Mouse (Mus musculus) heart, adult 2 months (tissue): ENCODE measurements at regions not wholly inside any gene's neighbourhood (a gene's known extent, or its start where the extent isn't known, plus 50 kb on each side); places are given as distances from the start of the nearest gene placed in this dataset.
A peak's percentile ranks its signal among the peaks of the same experiment; 100 is the strongest.

Source experiments
- DNase-seq, 2 experiments: peaks; one replicate each; pipeline ENCODE4 v3.0.0; 2021
- H3K27ac ChIP-seq: fragments of 200-600 bp; 2 replicates; pipeline ENCODE4 v1.8.1; 2022
- H3K27me3 ChIP-seq: fragments of 200-500 bp; 2 replicates; pipeline ENCODE4 v1.6.1; 2012; ENCODE audit warnings: mild to moderate bottlenecking, low read length, inconsistent platforms, mixed read lengths; ENCODE audit not compliant: control insufficient read depth, insufficient read depth
- H3K36me3 ChIP-seq: fragments of 200-500 bp; 2 replicates; pipeline ENCODE4 v1.6.1; 2012; ENCODE audit warnings: low read length, inconsistent platforms; ENCODE audit not compliant: control insufficient read depth, insufficient read depth
- H3K4me1 ChIP-seq: fragments of 200-500 bp; 2 replicates; pipeline ENCODE4 v1.6.1; 2011; ENCODE audit warnings: low read length; ENCODE audit not compliant: control insufficient read depth, insufficient read depth
- H3K4me3 ChIP-seq: fragments of 200-600 bp; 2 replicates; pipeline ENCODE4 v1.8.1; 2022
- H3K79me2 ChIP-seq: fragments of 200-500 bp; replicated peaks from 2 replicates; pipeline ENCODE4 v1.6.1; 2012; ENCODE audit warnings: mild to moderate bottlenecking, inconsistent platforms, low read length, moderate library complexity, mixed read lengths; ENCODE audit not compliant: control insufficient read depth, insufficient read depth
- H3K9ac ChIP-seq: fragments of 200-500 bp; 2 replicates; pipeline ENCODE4 v1.6.1; 2012; ENCODE audit warnings: low read depth, mild to moderate bottlenecking, control low read depth, inconsistent platforms, low read length, mixed read lengths
- CTCF ChIP-seq: fragments of 200-600 bp; IDR thresholded peaks from 2 replicates; pipeline ENCODE4 v1.8.1; 2022; ENCODE audit warnings: antibody characterized with exemption, mild to moderate bottlenecking, moderate library complexity
- EP300 ChIP-seq: fragments of 200-500 bp; IDR thresholded peaks from 2 replicates; pipeline ENCODE4 v1.6.1; 2011; ENCODE audit warnings: low read depth, low read length, control low read depth; ENCODE audit not compliant: insufficient read depth
- POLR2A ChIP-seq: fragments of 200-500 bp; IDR thresholded peaks from 2 replicates; pipeline ENCODE4 v1.6.1; 2011; ENCODE audit warnings: mild to moderate bottlenecking, low read depth, low read length, control low read depth; ENCODE audit not compliant: insufficient read depth
- WGBS: fragments of 180-500 bp; shearing (Covaris S2); methylation state at CpG from one replicate; pipeline ENCODE4 v1.1.7; 2018; 5-methylcytosine and 5-hydroxymethylcytosine counted together
- intact Hi-C: fragments of 180-260 bp; cut with DNase I; formaldehyde crosslinking; loops from one replicate; pipeline ENCODE4 v1.15.1; 2025

DNA sequence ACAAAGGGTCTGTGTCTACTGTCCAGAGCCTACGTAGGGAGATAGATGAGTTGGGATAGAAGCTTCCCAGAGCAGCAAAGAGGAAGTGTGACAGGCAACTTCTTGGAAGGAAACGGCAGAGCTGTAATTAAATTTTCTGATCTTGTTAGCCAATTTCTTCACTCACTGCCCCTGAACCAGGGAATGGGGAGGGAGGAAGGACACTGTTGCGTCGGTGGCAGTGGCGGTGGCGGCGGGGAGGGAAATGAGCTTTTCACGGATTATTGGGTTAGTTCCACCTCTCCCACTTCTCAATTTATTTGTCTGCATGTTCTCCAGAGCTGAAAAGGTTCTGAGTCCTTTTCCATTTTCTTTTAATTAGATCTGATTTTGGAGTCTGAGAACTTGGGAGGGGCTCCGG is 298.4 kb upstream of the 9630041A04Rik start:
- no peak overlapping the region for H3K9ac ChIP-seq
- DNase-seq, result no peak
- H3K4me1 ChIP-seq, result no peaks in the 10 kb centered on the region
- intact Hi-C loops, result no loop called here
- H3K36me3 ChIP-seq, result no peaks in the 10 kb centered on the region
- H3K79me2 ChIP-seq, result no peaks in the 10 kb centered on the region
- H3K27me3 ChIP-seq, result no peaks in the 10 kb centered on the region
- TF ChIP-seq EP300 (no peak), CTCF (no peak), POLR2A (no peak)
- WGBS, result 71% methylated on average over 9 of the region's 9 CpGs
- H3K4me3 ChIP-seq, result no peak overlapping the region
- H3K27ac ChIP-seq, result no peak overlapping the region

- no peak overlapping the region for H3K27ac ChIP-seq
- WGBS, result 80% methylated on average over 11 of the region's 11 CpGs
- no peak for TF ChIP-seq CTCF
- no peak for DNase-seq
- H3K9ac ChIP-seq, result no peak overlapping the region
- H3K36me3 ChIP-seq, result no peaks in the 10 kb centered on the region
- no peak overlapping the region for H3K4me3 ChIP-seq
- H3K79me2 ChIP-seq, result no peaks in the 10 kb centered on the region
- intact Hi-C loops, result no loop called here
- no peaks in the 10 kb centered on the region for H3K27me3 ChIP-seq
- H3K4me1 ChIP-seq, result no peaks in the 10 kb centered on the region
Measured at GRCm38 (mm10) chr9:101559366-101559765, 302.3 kb upstream of the 9630041A04Rik start.

DNA sequence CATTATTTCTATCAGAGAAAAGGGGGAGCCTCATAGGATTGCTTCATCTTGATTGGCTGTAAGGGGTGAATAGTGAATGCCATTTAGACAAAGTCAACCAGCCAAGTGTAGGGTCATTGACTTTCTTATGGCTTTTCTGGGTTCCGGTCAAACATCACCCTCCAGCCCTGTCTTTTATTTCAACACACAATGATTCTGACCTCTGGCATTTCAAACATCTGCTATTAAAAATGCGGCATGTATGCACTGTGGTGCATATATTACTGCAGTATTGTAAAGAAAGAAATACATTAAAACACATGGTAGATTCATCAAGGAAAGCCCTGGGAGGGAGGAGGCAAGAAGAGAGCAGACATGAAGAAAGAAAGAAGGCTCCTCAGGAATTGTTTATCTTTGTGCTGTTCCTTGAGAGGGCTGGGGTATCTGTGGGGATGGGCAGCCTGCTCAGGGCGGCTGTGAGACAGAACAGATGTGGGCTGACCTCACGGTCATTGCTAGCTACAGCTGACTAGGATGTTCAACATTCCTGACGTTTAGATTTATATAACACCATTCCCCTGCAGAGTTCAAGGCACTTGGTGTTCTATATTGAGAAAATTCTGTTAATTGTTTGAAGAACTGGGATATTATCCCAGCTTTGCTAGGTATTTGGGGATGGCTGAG is 303.5 kb upstream of the Ppp2r3a start:
- H3K4me1 ChIP-seq, result no peaks in the 10 kb centered on the region
- 41% methylated on average over 5 of the region's 5 CpGs for WGBS
- intact Hi-C loops, result no loop called here
- no peaks in the 10 kb centered on the region for H3K27me3 ChIP-seq
- H3K9ac ChIP-seq, result no peak overlapping the region
- H3K27ac ChIP-seq, result no peak overlapping the region
- H3K36me3 ChIP-seq, result no peaks in the 10 kb centered on the region
- no peak for DNase-seq
- H3K4me3 ChIP-seq, result no peak overlapping the region
- no peaks in the 10 kb centered on the region for H3K79me2 ChIP-seq
- no peak for TF ChIP-seq CTCF
- no peak for TF ChIP-seq EP300
- no peak for TF ChIP-seq POLR2A

DNA sequence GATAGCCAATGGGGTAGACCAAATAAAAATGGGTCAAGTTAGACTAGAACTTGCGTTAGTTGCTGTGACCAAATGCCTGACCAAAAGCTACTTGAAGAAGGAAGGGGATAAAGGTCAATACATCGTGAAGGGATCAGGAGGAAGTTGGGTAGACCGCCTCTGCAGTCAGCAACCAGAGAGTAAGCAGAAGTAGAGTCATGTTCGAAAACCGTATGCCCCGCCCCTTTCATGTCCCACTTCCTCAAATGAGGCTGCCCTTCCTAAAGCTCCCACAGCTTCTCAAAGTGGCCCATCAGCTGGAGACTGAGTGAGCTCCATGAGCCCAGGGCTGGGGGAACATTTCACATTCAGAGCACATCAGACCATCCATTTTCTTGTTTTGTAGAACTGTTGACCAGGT is 301.2 kb upstream of the Ppp2r3a start:
- no peak overlapping the region for H3K27ac ChIP-seq
- no peaks in the 10 kb centered on the region for H3K4me1 ChIP-seq
- H3K79me2 ChIP-seq, result no peaks in the 10 kb centered on the region
- DNase-seq, result peak in 1 of 2 experiments; percentile 7
- 83% methylated on average over 6 of the region's 6 CpGs for WGBS
- intact Hi-C loops, result no loop called here
- H3K4me3 ChIP-seq, result no peak overlapping the region
- TF ChIP-seq POLR2A, result no peak
- no peak for TF ChIP-seq EP300
- no peak for TF ChIP-seq CTCF
- no peaks in the 10 kb centered on the region for H3K36me3 ChIP-seq
- H3K27me3 ChIP-seq, result no peaks in the 10 kb centered on the region
- H3K9ac ChIP-seq, result no peak overlapping the region

DNA sequence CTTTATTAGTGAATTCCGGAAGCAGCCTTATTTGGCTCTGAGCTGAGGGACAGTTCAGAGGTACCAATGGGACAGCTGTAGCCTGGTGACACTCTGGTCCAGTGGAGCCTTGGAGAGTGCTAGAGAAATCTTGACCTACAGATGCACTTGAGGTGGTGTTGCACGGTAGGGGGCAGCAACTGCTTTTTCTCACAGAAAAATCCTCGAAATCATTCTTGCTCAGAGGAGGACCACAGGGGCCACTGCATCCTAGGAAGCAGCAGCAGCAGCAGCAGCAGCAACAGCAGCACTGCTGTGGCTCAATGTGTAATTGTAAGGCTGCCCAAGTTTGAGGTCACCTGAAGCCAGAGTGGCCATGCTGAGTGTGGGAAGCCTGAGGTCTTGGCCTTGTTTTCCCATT is 299.7 kb upstream of the Ppp2r3a start:
- DNase-seq, result no peak
- Histone ChIP-seq H3K27me3 (no peaks in the 10 kb centered on the region), H3K4me1 (no peaks in the 10 kb centered on the region), H3K79me2 (no peaks in the 10 kb centered on the region), H3K9ac (no peak overlapping the region), H3K27ac (no peak overlapping the region), H3K4me3 (no peak overlapping the region), H3K36me3 (no peaks in the 10 kb centered on the region)
- intact Hi-C loops, result no loop called here
- TF ChIP-seq POLR2A (no peak), CTCF (peak; percentile 33), EP300 (no peak)
- WGBS, result 49% methylated on average over 3 of the region's 3 CpGs

DNA sequence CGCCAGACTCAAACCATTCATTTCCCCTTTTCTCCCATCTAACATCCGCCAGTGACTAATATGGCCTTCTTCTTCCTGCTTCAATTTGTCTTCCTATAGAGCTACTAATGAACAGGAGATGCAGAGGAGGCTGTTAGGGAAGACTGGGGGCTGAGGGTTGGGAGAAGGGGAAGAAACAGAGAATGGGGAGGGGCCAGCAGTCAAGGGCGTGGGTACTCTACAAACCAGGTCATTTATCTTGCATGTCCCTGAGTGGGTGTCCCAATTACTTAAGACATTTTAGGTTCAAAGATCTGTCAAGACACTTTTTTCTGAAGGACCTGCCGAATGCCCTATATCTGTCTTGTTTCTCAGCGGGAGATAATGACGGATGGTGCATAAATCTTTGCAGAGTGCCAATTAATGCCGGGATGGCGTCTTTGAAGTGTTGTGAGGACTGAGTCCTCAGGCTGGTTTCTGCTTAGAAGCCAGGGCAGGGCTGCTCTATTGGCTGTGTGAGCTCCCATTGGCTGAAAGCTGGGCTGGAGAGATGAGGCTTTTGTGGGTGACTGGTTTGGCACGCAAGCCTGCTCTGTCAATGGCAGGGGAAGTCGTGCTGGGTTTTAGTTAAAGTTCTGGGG is 294.7 kb upstream of the Ppp2r3a start:
- TF ChIP-seq CTCF (no peak), POLR2A (no peak), EP300 (no peak)
- no peaks in the 10 kb centered on the region for H3K4me1 ChIP-seq
- H3K27ac ChIP-seq, result no peak overlapping the region
- intact Hi-C loops, result no loop called here
- no peaks in the 10 kb centered on the region for H3K79me2 ChIP-seq
- H3K9ac ChIP-seq, result no peak overlapping the region
- 0 out of 2 replicates have a peak, but pooled peaks cover 2% of the 10 kb centered on the region for H3K27me3 ChIP-seq
- H3K36me3 ChIP-seq, result no peaks in the 10 kb centered on the region
- no peak for DNase-seq
- no peak overlapping the region for H3K4me3 ChIP-seq
- whole genome bisulfite sequencing, result 72% methylated on average over 10 of the region's 10 CpGs
